Mouse (Mus musculus) kidney, adult 2 months (tissue): ENCODE data around the gene Mrps12. TPM values are rescaled to one million over a fixed set of nuclear protein-coding genes. Genes with fewer than 3 reads are reported as not detected.

Experiments used
- DNase-seq: peaks from one replicate; pipeline ENCODE4 v3.0.0; 2021
- H3K27ac ChIP-seq: fragments of 200-500 bp; 2 replicates; pipeline ENCODE4 v1.5.1; 2012; ENCODE audit warnings: low read depth, low read length, control low read depth, inconsistent platforms; ENCODE audit not compliant: insufficient read depth
- H3K27me3 ChIP-seq: fragments of 200-500 bp; replicated peaks from 2 replicates; pipeline ENCODE4 v1.6.1; 2012; ENCODE audit warnings: mild to moderate bottlenecking, moderate library complexity, low read length, inconsistent platforms; ENCODE audit not compliant: control insufficient read depth, insufficient read depth
- H3K36me3 ChIP-seq: fragments of 200-500 bp; 2 replicates; pipeline ENCODE4 v1.6.1; 2012; ENCODE audit warnings: mild to moderate bottlenecking, moderate library complexity, low read length, inconsistent platforms; ENCODE audit not compliant: control insufficient read depth, insufficient read depth
- H3K4me1 ChIP-seq: fragments of 200-500 bp; 2 replicates; pipeline ENCODE4 v1.6.1; 2011; ENCODE audit warnings: low read length; ENCODE audit not compliant: control insufficient read depth, insufficient read depth
- H3K4me3 ChIP-seq: fragments of 200-500 bp; 2 replicates; pipeline ENCODE4 v1.5.1; 2011; ENCODE audit warnings: mild to moderate bottlenecking, low read depth, low read length, control low read depth; ENCODE audit not compliant: insufficient read depth
- CTCF ChIP-seq: fragments of 200-500 bp; conservative IDR thresholded peaks from 2 replicates; pipeline ENCODE4 v1.5.1; 2011; ENCODE audit warnings: low read depth, mild to moderate bottlenecking, control low read depth, low read length, moderate library complexity, mixed read lengths; ENCODE audit not compliant: insufficient read depth, insufficient read length
- POLR2A ChIP-seq: fragments of 200-500 bp; IDR thresholded peaks from one replicate; pipeline ENCODE4 v1.6.1; 2011; ENCODE audit warnings: low read depth, low read length, control low read depth
- WGBS: fragments of 180-500 bp; shearing (Covaris S2); methylation state at CpG from one replicate; pipeline ENCODE4 v1.1.7; 2018; 5-methylcytosine and 5-hydroxymethylcytosine counted together
- polyA plus RNA-seq: library from polyadenylated mRNA; depleted of rRNA; stranded (reverse); fragments of >200 nt; gene quantifications from 2 replicates; pipeline ENCODE4 v1.2.3, GENCODE M21; 2012; rRNA removed

Gene Mrps12
- 79.8 and 96.7 TPM in 2 replicates for polyA plus RNA-seq

DNA sequence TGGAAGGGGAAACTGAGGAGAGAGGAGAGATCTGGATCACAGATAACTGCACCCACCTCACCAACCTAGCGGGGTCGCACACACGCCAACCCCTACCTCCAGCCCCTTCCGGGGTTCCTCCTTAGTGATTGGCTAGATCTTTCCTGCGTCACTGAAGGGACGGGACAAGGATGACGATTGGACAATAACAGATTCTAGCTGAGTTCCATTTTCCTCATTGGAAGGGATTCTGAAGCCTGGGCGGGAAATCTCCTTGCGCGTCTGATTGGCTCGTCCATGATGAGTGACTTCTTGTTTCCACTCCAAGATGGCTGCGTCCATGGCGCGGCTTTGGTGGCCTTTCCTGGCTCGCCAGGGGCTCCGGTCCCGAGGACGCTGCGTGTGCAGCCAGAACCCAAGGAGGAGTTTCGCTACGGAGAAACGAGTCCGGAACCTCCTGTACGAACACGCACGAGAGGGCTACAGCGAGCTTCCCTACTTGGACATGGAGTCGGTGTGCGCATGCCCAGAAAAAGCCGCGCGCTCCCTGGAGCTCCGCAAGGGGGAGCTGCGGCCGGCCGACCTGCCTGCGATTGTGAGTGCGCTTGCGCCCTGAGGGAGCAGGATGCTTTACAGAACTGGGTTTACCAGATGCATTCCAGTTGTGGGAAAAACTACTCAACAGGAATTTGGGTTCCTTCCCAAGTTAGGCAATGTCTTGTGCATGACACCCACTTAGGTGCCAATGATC is at the start of gene Mrps12, which contains the start of gene Sars2:
TSS of gene Mrps12 (minus strand) at position 112 of the 730 bp plus-strand sequence.
TSS of gene Sars2 (plus strand) at position 284 of the 730 bp plus-strand sequence.
- no peaks in the 10 kb centered on the region for H3K27me3 ChIP-seq
- peak; percentile 99 for DNase-seq
- under 1% methylated on average over 39 of the region's 39 CpGs for WGBS
- peak; percentile 81 for TF ChIP-seq CTCF
- peak; percentile 76 for TF ChIP-seq POLR2A
- no peaks in the 10 kb centered on the region for H3K36me3 ChIP-seq
- H3K4me1 ChIP-seq, result peaks cover 8% of the 10 kb centered on the region
- peak within 1 kb of the TSS; percentile 87 for H3K27ac ChIP-seq
- peak within 1 kb of the TSS; percentile 88 for H3K4me3 ChIP-seq

DNA sequence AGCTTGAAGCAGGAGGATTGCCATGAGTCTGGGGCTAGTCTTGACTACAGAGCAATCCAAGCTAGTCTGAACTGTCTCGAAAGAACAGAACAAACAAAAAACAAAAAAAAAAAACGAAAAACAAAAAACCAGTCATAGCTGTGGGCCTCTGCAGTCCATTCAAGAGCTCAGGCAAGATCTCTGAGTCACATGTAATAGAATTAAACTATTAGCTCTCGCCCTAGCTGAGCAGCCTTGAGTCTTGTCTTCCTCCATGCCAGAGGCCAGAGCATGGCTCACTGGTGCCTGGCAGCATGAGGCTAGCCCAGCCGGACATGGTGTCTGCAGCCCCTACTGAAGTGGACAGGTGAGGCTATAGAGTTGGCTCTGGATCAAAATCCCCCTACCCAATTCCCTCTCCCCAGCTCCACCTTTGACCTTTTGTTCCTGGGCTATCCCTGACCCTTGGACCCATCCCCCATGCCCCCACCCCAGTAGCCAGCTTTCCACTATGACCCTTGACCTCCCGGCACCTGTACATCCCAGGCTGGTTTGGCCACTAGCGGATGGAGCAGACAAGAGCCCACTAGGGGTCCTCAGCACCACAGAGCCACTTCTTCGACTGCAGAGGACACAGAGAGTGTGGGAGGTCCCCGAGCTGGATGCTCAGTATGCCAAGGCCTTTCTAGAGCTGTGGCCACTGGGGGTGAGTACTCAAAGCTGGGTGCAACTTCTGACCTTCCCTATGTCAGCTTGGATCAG is 48.6 kb upstream of the Mrps12 start:
- Histone ChIP-seq H3K4me3 (no peak overlapping the region), H3K36me3 (no peaks in the 10 kb centered on the region; the same call in 1 of the 2 replicates), H3K4me1 (no peaks in the 10 kb centered on the region), H3K27me3 (no peaks in the 10 kb centered on the region), H3K27ac (no peak overlapping the region)
- DNase-seq, result peak; percentile 45
- TF ChIP-seq POLR2A, result no peak
- peak; percentile 37; the same call in 1 of the 2 replicates for TF ChIP-seq CTCF
- 54% methylated on average over 8 of the region's 8 CpGs for WGBS

GRCm38 (mm10) chr7:28789235-28789634 is 47.6 kb upstream of the Mrps12 start:
- Histone ChIP-seq H3K4me1 (no peaks in the 10 kb centered on the region), H3K27me3 (no peaks in the 10 kb centered on the region), H3K4me3 (no peak overlapping the region), H3K36me3 (no peaks in the 10 kb centered on the region; the same call in 1 of the 2 replicates), H3K27ac (no peak overlapping the region)
- WGBS, result 65% methylated on average over 3 of the region's 3 CpGs
- DNase-seq, result no peak
- TF ChIP-seq POLR2A, result no peak
- TF ChIP-seq CTCF, result no peak

- Histone ChIP-seq H3K27ac (no peak within 1 kb of the TSS), H3K4me3 (no peak within 1 kb of the TSS)
- 65% methylated on average over 5 of the region's 5 CpGs for WGBS
Measured at GRCm38 (mm10) chr7:28788307-28789195, 46.9 kb upstream of the Mrps12 start, which contains the start of gene Rinl. Gene Rinl, plus strand, starts transcription at chr7:28788969.

DNA sequence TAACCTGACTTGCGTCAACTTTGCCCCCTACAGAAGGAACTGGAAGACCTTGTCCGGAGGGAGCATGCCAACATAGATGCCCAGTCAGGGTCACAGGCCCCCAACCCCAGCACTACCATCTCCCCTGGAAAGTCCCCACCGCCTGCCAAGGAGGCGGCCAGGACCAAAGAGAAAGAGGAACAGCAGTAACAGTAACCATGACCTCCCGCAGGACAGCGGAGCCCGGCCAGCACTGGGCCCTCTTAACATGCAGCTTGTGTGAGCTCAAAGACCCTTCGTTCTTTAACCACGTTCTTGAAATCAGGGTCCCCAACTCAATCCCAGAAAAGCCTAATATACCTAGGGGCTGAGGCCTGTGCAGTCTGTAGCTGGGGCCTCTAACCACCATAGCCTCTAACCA is 46.3 kb upstream of the Mrps12 start:
- no peaks in the 10 kb centered on the region for H3K4me1 ChIP-seq
- 96% methylated on average over 9 of the region's 9 CpGs for WGBS
- no peak overlapping the region for H3K4me3 ChIP-seq
- H3K36me3 ChIP-seq, result no peaks in the 10 kb centered on the region; the same call in 1 of the 2 replicates
- no peak for DNase-seq
- no peak for TF ChIP-seq POLR2A
- TF ChIP-seq CTCF, result no peak
- H3K27me3 ChIP-seq, result no peaks in the 10 kb centered on the region
- H3K27ac ChIP-seq, result no peak overlapping the region

More at GRCm38 (mm10) chr7:28788307-28789195, 46.9 kb upstream of the Mrps12 start, which contains the start of gene Rinl:
- Histone ChIP-seq H3K4me1 (no peaks in the 10 kb centered on the region), H3K27me3 (no peaks in the 10 kb centered on the region), H3K36me3 (no peaks in the 10 kb centered on the region; the same call in 1 of the 2 replicates)
- TF ChIP-seq POLR2A, result no peak
- TF ChIP-seq CTCF, result no peak
- no peak for DNase-seq

DNA sequence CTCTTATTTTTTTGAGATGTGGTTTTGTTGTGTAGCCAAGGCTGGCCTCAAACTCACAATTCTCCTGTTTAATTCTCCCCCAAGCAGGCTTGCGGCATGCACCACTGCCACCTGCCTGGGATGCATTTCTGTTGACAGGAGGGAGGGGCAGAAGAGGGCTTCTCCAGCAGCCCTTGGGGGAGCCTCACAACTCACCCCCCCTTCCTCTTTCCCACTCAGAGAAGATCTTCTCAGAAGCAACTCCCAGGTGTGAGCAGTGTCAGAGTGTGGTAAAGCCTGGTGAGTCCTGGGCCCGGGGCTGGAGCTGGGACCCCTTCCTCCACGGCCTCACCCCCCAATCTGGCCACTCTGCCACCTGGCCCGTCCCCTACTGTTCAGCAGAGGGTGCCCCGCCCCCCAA is 43.5 kb upstream of the Mrps12 start:
- H3K4me1 ChIP-seq, result no peaks in the 10 kb centered on the region
- 87% methylated on average over 5 of the region's 5 CpGs for WGBS
- H3K4me3 ChIP-seq, result no peak overlapping the region
- H3K27me3 ChIP-seq, result no peaks in the 10 kb centered on the region
- TF ChIP-seq CTCF (no peak), POLR2A (no peak)
- no peaks in the 10 kb centered on the region; the same call in 1 of the 2 replicates for H3K36me3 ChIP-seq
- no peak for DNase-seq
- no peak overlapping the region for H3K27ac ChIP-seq
